Comparison of ENCODE assay signal across 8 mouse cellular contexts in the genomic region with DNA sequence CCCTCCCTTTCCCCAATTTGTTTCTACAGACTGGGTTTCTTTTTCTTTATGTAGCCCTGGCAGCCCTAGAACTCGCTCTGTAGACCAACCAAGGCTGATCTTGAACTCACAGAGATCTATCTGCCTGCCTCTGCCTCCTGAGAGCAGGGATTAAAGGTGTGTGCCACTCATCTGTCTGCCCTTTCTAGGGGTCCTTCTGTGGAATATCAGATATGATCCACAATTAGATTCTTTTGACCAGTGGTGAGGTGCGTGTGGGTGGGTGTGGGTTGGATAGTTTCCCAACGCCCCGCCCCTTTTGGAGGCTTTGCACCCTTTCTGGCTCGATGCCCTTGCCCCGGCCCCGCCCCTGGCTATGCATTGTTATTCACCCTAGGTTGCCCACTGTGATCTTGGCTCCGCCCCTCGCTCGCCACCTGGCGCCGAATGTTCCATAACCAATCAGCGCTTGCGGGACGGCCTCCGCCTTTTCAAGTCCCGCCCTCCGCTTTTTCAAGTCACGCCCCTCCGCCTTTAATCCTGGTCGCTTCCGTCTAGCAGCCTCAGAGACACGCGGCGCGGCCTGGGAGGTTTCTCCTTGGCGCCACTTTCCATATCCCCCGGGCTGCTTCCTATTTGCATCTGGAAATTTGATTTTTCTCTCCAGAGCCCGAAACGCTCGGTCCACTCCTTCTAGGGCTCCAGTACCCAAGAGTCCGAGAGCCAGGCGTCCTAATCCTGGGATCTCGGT. TPM values are rescaled to one million over a fixed set of nuclear protein-coding genes. Genes with fewer than 3 reads are reported as not detected.
DNase-seq lines count a peak whose midpoint lies in the region; ATAC-seq lines count a peak whose summit lies in the region.

TSS of gene Slc1a5 (plus strand) at position 516 of the 730 bp plus-strand sequence.

- peak within 1 kb of the TSS; percentile 99 for H3K4me2 ChIP-seq in forebrain, embryonic 11.5 days (ENCODE audit: low read depth, low read length, severe bottlenecking)
- H3K4me2 ChIP-seq in heart, embryonic 16.5 days (ENCODE audit: low read depth, low read length), result peak within 1 kb of the TSS; percentile 98
- peak within 1 kb of the TSS; percentile 84 for H3K4me2 ChIP-seq in liver, embryonic 15.5 days
- H3K4me2 ChIP-seq in neural tube, embryonic 12.5 days (replicated peaks), result peak within 1 kb of the TSS; percentile 100

- H3K4me1 ChIP-seq in brown adipose tissue, adult 24 weeks (ENCODE audit: control insufficient read depth, insufficient read depth, insufficient read length, low read length), result peaks cover 2% of the 10 kb centered on the region; the same call in 1 of the 2 replicates
- peaks cover 17% of the 10 kb centered on the region for H3K4me1 ChIP-seq in forebrain, embryonic 11.5 days (replicated peaks; ENCODE audit: control insufficient read depth, insufficient read depth, low read length)
- peaks cover 24% of the 10 kb centered on the region for H3K4me1 ChIP-seq in heart, embryonic 16.5 days (ENCODE audit: control insufficient read depth, insufficient read depth, low read length)
- peaks cover 45% of the 10 kb centered on the region for H3K4me1 ChIP-seq in liver, embryonic 15.5 days (replicated peaks)
- H3K4me1 ChIP-seq in neural tube, embryonic 12.5 days, result peaks cover 25% of the 10 kb centered on the region

- peak within 1 kb of the TSS; percentile 75 for H3K27ac ChIP-seq in brown adipose tissue, adult 24 weeks (replicated peaks; ENCODE audit: low read depth, low read length)
- no peak within 1 kb of the TSS; the same call in 1 of the 2 replicates for H3K27ac ChIP-seq in forebrain, embryonic 11.5 days (ENCODE audit: low read depth, low read length)
- H3K27ac ChIP-seq in heart, embryonic 16.5 days (ENCODE audit: low read length), result peak within 1 kb of the TSS; percentile 59
- peak within 1 kb of the TSS; percentile 98 for H3K27ac ChIP-seq in liver, embryonic 15.5 days (replicated peaks)
- H3K27ac ChIP-seq in neural tube, embryonic 12.5 days, result no peak within 1 kb of the TSS

- DNase-seq in forebrain, embryonic 11.5 days (ENCODE audit: low spot score), result peak; percentile 97
- peak; percentile 93 to 95 for DNase-seq in kidney, postnatal 36 days
- peak; percentile 18 for DNase-seq in telencephalon, adult 2 months (ENCODE audit: low read depth, low spot score)

- 3% methylated on average over 34 of the region's 34 CpGs for WGBS in forebrain, embryonic 11.5 days
- 3% methylated on average over 34 of the region's 34 CpGs for WGBS in heart, embryonic 16.5 days
- WGBS in liver, embryonic 15.5 days (ENCODE audit: insufficient replicate concordance), result 2% methylated on average over 34 of the region's 34 CpGs
- 3% methylated on average over 34 of the region's 34 CpGs for WGBS in neural tube, embryonic 12.5 days

- ATAC-seq in CD4-positive, CD25-positive, alpha-beta regulatory T cell, adult 4 months, result peak; percentile 89
- ATAC-seq in forebrain, embryonic 11.5 days (replicated peaks; ENCODE audit: low FRiP score), result peak; percentile 90
- ATAC-seq in heart, embryonic 16.5 days (replicated peaks; ENCODE audit: extremely low read depth, insufficient read depth, low FRiP score), result peak; percentile 76
- peak; percentile 55 for ATAC-seq in liver, embryonic 15.5 days (ENCODE audit: insufficient read depth)
- peak; percentile 80 for ATAC-seq in neural tube, embryonic 12.5 days (ENCODE audit: low FRiP score, low read depth)

- peak within 1 kb of the TSS; percentile 82 for H3K9ac ChIP-seq in forebrain, embryonic 11.5 days (ENCODE audit: low read length)
- peak within 1 kb of the TSS; percentile 86 for H3K9ac ChIP-seq in heart, embryonic 16.5 days (ENCODE audit: low read length)
- H3K9ac ChIP-seq in liver, embryonic 15.5 days, result peak within 1 kb of the TSS; percentile 98
- H3K9ac ChIP-seq in neural tube, embryonic 12.5 days, result peak within 1 kb of the TSS; percentile 68

- H3K27me3 ChIP-seq in forebrain, embryonic 11.5 days (ENCODE audit: control insufficient read depth, insufficient read depth, low read length), result no peaks in the 10 kb centered on the region
- no peaks in the 10 kb centered on the region for H3K27me3 ChIP-seq in heart, embryonic 16.5 days (ENCODE audit: control insufficient read depth, insufficient read depth, low read length)
- no peaks in the 10 kb centered on the region for H3K27me3 ChIP-seq in liver, embryonic 15.5 days
- H3K27me3 ChIP-seq in neural tube, embryonic 12.5 days (replicated peaks), result peaks cover 7% of the 10 kb centered on the region; the same call in 1 of the 2 replicates

- no peaks in the 10 kb centered on the region for H3K9me3 ChIP-seq in forebrain, embryonic 11.5 days (ENCODE audit: control insufficient read depth, low read length)
- no peaks in the 10 kb centered on the region for H3K9me3 ChIP-seq in heart, embryonic 16.5 days (replicated peaks; ENCODE audit: control insufficient read depth, low read length)
- no peaks in the 10 kb centered on the region for H3K9me3 ChIP-seq in liver, embryonic 15.5 days (replicated peaks)
- no peaks in the 10 kb centered on the region for H3K9me3 ChIP-seq in neural tube, embryonic 12.5 days

- no peaks in the 10 kb centered on the region for H3K36me3 ChIP-seq in forebrain, embryonic 11.5 days (ENCODE audit: control insufficient read depth, insufficient read depth, low read length)
- no peaks in the 10 kb centered on the region for H3K36me3 ChIP-seq in heart, embryonic 16.5 days (ENCODE audit: control insufficient read depth, insufficient read depth)
- peaks cover 21% of the 10 kb centered on the region for H3K36me3 ChIP-seq in liver, embryonic 15.5 days (replicated peaks)
- H3K36me3 ChIP-seq in neural tube, embryonic 12.5 days, result no peaks in the 10 kb centered on the region

- H3K4me3 ChIP-seq in brown adipose tissue, adult 24 weeks (ENCODE audit: insufficient read depth, low read depth, low read length), result peak within 1 kb of the TSS; percentile 85
- peak within 1 kb of the TSS; percentile 71 for H3K4me3 ChIP-seq in forebrain, embryonic 11.5 days (ENCODE audit: low read depth, low read length)
- peak within 1 kb of the TSS; percentile 88 for H3K4me3 ChIP-seq in heart, embryonic 16.5 days (ENCODE audit: low read length)
- H3K4me3 ChIP-seq in liver, embryonic 15.5 days (replicated peaks), result peak within 1 kb of the TSS; percentile 98
- peak within 1 kb of the TSS; percentile 63 for H3K4me3 ChIP-seq in neural tube, embryonic 12.5 days

RNA-seq across cellular contexts. Expression of gene Slc1a5, which starts in this region (rescaled TPM):
- polyA plus RNA-seq in CD4-positive, CD25-positive, alpha-beta regulatory T cell, adult 4 months (2017; shearing (Covaris generic)), result 100 to 1,000 TPM; 142 to 182 TPM
- polyA plus RNA-seq in brown adipose tissue, adult 24 weeks (2012; ENCODE audit: insufficient read depth, insufficient read length, missing spikeins), result 297 and 414 TPM in 2 replicates
- polyA plus RNA-seq in forebrain, embryonic 11.5 days (2014; fragmentation: Nextera tagmentation; extraction: Ambion mirVana), result 33.9 and 34.1 TPM in 2 replicates
- polyA plus RNA-seq in heart, embryonic 16.5 days (2015; fragmentation: Nextera tagmentation; extraction: Ambion mirVana), result 45.4 and 47.6 TPM in 2 replicates
- 120 and 144 TPM in 2 replicates for polyA plus RNA-seq in liver, embryonic 15.5 days (2015; fragmentation: Nextera tagmentation; extraction: Ambion mirVana)
- 17.8 and 18.9 TPM in 2 replicates for polyA plus RNA-seq in neural tube, embryonic 12.5 days (2016; fragmentation: Nextera tagmentation; extraction: Ambion mirVana)

Comparison
In these comparisons a context has a peak if more than half of its experiments do, and no peak if none do; other contexts are left out.
1. H3K27ac ChIP-seq: peak in brown adipose tissue, adult 24 weeks (single experiment), heart, embryonic 16.5 days (single experiment) and liver, embryonic 15.5 days (single experiment); none in forebrain, embryonic 11.5 days (single experiment) and neural tube, embryonic 12.5 days (single experiment).
2. DNase-seq: peak in every context shown above with its lines; median percentile 97 in forebrain, embryonic 11.5 days; 94 in kidney, postnatal 36 days; 18 in telencephalon, adult 2 months.
3. Peak in every context shown above with its lines, with median percentiles within 50 percentile points of each other: ATAC-seq, H3K4me3 ChIP-seq, H3K4me2 ChIP-seq and H3K9ac ChIP-seq.